Mouse (Mus musculus) embryonic fibroblast, embryonic 13.5 days (primary cell): ENCODE measurements around the gene Cbwd1.

Experiments
- CTCF ChIP-seq: IDR thresholded peaks from 2 replicates; pipeline ENCODE4 v1.5.1; 2011; ENCODE audit warnings: mild to moderate bottlenecking, control low read depth, low read length, moderate library complexity, borderline replicate concordance; ENCODE audit not compliant: insufficient read depth
- POLR2A ChIP-seq: IDR thresholded peaks from 2 replicates; pipeline ENCODE4 v1.6.1; 2011; ENCODE audit warnings: low read depth, mild to moderate bottlenecking, control low read depth, low read length, moderate library complexity

GRCm38 (mm10) chr19:25003810-25004209 is 42.4 kb upstream of the Cbwd1 start:
- TF ChIP-seq CTCF, result no peak
- no peak for TF ChIP-seq POLR2A
